Mouse (Mus musculus) inflammation-experienced regulatory T-cells, adult 6 months (primary cell): ENCODE measurements around the gene Galnt17. TPM values are rescaled to one million over a fixed set of nuclear protein-coding genes. Genes with fewer than 3 reads are reported as not detected.

ENCODE experiments used
- ATAC-seq: one replicate; pipeline ENCODE4 v1.8.0; 2017
- polyA plus RNA-seq, 3 experiments: library from polyadenylated mRNA; unstranded; fragments of 100-300 nt; shearing (Covaris generic); gene quantifications; one replicate each; pipeline ENCODE4 v1.2.1; 2017

Gene Galnt17
- polyA plus RNA-seq, 3 experiments from 2014 or later: not detected

GRCm38 (mm10) chr5:131019346-131019965 is 288.8 kb downstream of the Galnt17 start:
- ATAC-seq: no peak

- no peak for ATAC-seq
These were observed 292.2 kb downstream of the Galnt17 start for GRCm38 (mm10) chr5:131016066-131016465.

DNA sequence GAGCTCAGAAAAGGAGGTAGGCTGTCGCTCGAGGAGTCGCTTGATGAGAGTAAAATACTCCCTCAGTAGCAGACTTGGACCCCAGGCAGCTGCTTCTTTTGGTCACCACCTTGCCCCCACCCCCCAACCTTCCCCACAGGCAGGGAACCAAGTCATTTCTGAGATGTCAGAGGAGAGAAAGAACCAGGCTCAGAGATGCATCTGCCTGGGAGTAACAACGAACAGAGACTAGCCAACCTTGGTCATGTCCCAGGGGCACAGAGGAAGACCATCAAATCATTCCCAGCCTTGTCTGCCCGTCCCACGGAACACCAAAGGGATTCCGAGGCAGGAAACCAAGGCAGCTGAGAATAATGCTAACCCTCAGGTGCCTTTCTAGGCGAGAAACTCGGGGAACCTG is 293.0 kb downstream of the Galnt17 start:
- no peak for ATAC-seq

GRCm38 (mm10) chr5:131013816-131014215 is 294.5 kb downstream of the Galnt17 start:
- ATAC-seq: no peak

DNA sequence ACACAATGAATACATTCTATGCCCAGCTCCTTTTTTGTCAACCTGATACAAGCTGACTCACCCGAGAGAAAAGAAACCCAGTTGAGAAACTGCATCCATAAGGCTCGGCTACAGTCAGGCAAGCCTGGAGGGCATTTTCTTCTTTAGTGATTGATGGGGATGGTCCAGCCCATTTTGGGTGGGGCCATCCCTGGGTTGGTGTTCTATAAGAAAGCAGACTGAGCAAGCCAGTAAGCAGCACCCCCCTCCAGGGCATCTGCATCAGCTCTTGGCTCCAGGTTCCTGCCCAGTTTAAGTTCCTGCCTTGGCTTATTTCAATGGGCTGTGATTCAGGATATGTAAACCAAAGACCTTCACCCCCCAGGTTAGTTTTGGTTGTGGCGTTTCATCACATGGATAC is 295.2 kb downstream of the Galnt17 start:
- no peak for ATAC-seq

DNA sequence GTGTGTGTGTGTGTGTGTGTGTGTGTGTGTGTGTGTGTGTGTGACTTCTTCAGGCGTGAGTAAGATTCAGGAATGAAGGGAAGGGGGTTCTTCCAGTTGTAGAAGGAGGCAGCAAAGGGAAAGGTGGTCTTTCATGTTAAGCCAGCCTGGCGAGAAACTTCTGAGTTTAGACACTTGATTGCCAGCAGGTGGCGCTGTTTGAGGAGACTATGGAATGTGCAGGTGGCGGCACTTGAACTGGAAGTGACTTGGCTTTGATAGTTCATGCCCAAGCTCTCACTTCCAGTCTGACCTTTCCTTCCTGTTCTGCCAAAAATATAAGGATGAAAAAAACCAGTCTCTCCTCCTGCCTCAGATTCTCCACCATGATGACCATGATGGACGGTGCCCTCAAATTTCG is 298.8 kb downstream of the Galnt17 start:
- ATAC-seq: no peak

DNA sequence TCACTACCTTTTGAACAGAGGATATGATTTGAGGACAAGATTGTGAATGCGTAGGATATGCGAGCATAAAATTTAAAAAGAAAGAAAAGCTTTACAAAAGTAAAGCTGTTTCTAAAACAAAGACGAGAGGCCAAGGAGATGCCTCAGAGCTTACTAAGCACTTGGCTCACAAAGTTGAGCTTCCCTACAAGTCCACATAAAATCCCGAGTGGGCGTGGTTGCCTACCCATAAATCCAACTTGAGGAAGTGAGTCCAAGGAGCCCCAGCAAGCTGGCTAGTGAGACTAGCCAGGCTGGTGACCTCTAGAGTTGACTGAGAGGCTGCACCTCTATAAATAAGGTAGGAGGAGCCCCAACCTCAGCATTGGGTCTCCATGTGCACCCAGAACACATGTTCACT is 299.8 kb downstream of the Galnt17 start:
- no peak for ATAC-seq

DNA sequence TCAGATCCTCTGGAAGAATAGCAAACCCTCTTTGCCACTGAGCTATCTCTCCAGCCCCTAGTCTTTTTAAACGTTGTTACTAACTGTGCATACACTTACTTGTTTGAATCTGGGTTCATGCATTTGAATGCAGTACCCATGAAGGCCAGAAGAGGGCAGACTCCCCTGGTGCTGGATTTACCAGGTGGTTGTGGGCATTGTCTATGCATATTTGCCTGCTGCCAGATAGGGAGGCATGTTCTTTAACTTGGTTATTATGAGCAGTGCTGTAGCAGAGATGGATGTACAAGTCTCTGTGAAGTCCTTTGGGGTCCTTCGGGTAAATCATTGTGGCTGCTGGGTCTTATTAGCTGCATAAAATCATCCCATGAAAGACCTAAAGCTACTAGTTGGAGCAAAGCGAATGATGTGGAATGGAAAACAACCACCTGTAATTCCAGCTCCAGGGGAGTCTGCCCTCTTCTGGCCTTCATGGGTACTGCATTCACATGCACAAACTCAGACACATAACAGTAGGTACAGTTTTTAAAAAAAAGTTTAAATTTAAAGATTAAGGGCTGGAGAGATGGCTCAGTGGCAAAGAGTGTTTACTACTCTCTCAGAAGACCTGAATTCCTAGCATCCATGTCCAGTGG is 300.3 kb downstream of the Galnt17 start:
- no peak for ATAC-seq

DNA sequence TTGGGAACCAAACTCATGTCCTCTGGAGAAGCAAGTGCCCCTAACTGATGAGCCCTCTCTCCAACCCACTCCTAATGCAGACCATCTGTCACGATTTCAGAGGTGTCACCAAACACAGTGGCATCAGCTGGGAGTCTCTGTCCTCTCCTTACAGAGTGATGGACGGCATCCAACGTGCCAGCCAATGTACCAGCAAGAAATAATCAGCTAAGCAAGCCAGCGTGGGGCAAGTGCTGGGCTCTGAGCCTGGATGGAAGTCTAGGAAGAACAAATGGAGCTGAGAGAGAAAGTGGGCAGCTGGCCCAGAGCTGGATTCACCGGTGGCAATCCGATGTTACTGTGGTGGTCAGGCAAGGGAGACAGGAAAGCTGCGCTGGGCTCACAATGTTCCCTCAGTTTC is 301.1 kb downstream of the Galnt17 start:
- no peak for ATAC-seq

- ATAC-seq: no peak
These were observed 301.8 kb downstream of the Galnt17 start for GRCm38 (mm10) chr5:131006524-131006923.

- ATAC-seq: no peak
These were observed 307.7 kb downstream of the Galnt17 start for GRCm38 (mm10) chr5:131000572-131000971.

GRCm38 (mm10) chr5:130979321-130979720 is 329.0 kb downstream of the Galnt17 start:
- no peak for ATAC-seq

DNA sequence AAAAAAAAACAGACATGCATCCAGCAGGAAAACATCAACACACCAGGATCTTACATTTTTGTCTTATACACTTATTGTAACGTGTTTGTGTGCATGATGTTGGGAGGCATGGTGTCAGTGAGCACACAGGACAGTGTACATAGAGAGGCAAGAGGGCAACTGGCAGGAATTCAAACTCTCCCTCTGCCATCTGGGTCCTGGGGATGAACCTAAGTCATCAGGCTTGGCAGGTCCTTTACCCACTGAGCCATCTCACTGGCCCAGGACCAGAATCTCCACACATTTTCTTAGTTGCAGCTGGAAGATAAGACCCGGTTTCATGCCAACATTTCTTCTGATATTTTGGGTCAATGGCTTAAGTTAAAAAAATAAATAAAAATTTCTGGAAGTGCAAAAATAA is 329.4 kb downstream of the Galnt17 start:
- no peak for ATAC-seq

DNA sequence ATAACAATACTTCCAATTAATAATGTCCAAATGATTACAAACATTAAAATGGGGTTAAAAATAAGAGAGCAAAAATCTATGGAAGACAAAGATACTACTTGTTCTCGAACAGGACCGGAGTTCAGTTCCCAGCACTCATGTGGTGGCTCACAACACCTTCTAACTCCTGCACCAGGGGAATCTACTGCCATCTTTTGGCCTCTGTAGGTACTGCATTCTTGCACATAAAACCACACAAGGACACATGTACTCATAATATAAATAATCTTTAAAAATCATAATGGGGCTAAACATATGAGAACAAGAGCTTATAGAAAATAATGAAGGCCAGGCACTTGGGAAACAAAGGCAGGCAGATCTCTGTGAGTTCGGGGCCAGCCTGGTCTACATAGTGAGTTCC is 330.3 kb downstream of the Galnt17 start:
- no peak for ATAC-seq

DNA sequence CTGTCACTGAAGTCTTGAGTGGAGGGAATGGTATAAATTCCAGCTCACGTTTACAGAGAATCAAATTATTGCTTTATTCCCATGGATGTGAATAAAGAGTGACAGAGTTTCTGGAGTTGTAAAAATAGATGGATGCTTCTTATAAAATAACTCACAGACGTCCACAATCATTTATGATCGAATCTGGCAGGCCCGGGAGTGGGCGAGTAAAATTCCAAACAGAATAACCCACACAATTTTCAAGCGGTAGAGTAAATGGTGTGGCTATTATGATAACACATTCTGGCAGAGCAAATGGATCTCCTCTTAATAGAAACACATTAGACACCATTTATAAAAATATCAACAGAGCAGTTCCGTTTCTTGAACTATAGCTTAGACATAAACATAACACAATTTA is 355.9 kb downstream of the Galnt17 start:
- ATAC-seq: no peak

DNA sequence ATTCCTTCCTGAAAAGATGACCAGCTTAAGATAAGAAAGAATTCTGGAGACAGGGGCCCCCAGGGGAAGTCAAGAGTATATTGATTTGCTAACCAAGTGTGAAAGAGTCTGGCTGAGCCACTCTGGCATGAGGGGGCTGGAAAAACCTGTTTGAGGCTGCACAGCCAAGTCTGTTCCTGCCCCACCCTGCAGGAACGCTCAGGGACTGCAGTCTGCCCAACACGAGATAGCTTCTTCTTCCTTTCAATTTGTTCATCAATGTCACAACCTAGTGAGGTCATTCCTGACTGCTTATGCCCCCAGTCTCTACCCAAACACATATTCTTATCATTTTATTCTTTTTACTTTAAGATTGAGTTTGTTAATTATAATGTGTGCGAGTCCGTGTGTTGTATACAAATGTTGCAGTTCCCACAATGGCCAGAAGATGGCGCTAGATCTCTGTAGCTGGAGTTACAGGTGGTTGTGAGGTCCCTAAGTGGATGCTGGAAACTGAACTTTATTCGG is 357.4 kb downstream of the Galnt17 start:
- ATAC-seq: no peak

- ATAC-seq: no peak
These were observed 357.9 kb downstream of the Galnt17 start for GRCm38 (mm10) chr5:130950421-130950820.

DNA sequence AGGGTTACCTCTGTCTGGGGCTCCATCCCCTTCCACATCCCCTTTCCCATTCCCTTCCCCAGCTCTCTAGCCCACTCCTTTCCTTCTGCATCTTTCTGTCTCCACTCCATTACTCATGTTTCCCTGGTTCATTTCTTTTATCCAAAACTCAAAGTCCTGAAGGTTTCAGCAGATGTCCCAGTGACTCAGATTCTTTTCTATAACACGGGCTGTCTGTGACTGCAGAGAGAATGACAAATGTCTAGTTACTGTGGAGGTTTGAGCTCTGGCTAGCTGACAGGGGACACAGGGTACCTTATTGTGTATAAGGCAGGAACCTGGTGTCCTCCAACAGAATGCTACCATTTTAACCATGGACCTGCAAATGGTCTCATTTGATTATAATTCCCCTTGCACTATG is 358.6 kb downstream of the Galnt17 start:
- no peak for ATAC-seq

- no peak for ATAC-seq
These were observed 369.2 kb downstream of the Galnt17 start for GRCm38 (mm10) chr5:130938911-130939608.

DNA sequence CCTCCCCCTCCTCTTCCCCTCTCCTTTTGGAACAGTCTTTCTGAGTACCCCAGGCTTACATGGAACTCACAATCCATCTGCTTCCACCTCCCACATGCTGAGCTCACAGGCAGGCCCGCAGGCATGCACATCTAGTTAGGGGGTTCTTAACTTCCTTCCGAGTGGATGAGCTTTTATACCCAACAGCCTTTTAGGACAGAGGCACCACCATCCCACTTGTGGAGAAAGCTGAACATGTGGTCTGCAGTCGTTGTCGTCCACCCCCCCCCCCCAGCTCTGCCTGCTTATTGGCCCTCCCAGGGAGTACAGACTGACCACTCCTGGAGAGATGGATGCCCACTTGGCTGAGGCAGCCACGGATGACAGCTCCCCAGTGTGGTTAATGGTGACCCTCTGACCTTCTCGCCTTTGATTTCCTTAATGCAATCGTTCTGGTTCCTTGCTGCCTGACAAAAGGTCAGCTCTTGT is 370.0 kb downstream of the Galnt17 start:
- ATAC-seq: no peak

DNA sequence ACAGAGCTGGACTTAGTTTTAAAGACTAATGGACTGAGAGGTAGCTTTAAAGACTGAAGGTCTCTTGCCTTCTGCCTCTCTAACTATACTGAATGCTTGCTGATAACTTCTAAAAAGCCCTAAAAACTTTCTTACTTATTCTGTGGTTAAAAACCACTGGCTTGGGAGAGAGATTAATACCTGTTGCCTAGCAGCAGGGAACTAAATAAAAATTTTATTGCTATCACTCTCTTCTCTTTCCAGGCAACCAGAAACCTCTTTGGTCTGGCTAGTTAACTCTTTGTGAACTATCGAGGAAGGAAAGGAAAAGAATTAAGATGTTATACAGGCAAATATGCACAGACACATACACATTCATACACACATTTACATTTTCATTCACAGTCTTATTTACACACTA is 377.3 kb downstream of the Galnt17 start:
- no peak for ATAC-seq

GRCm38 (mm10) chr5:130927794-130928149 is 380.5 kb downstream of the Galnt17 start:
- no peak for ATAC-seq

DNA sequence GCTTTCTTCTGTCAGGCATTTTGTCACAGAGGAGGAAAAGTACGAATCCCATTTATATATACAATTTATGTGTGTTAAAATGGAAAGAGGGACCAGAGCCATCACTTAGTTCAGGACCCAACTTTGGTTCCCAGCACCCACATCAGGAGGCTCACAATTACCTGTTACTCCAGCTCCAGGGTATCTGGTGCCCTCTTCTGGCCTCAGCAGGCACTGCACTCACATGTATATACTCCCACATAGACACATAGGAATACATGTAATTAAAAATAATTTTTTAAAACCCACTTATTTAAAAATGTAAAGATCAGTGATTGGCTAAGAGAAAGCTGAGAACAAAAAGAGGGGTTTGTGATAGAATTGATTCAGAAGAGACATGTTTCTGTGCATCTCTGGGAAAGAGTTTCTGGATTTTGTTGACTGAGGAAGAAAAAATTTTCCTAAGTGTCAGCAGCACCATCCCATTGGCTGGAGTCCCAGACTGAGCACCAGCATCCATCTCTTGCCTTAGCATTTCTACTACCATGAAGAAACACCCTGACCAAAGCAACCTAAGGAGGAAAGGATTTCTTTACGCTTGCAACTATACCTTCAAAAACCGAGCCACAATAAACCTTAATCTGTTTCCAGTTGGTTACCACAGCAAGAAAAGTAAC is 381.0 kb downstream of the Galnt17 start:
- ATAC-seq: no peak
